Mouse (Mus musculus): ENCODE results near the gene Gmnn.

GRCm38 (mm10) chr13:24760351-24760870 is 1.3 kb downstream of the Gmnn start:
- no peak for TF ChIP-seq CHD1 (IDR thresholded peaks at IDR 0.05; ENCODE audit: low read depth, low read length)
- TF ChIP-seq KAT2A (conservative IDR thresholded peaks at IDR 0.05; ENCODE audit: low read depth, low read length) = no peak
- TF ChIP-seq TAL1 (IDR thresholded peaks at IDR 0.05; ENCODE audit: low read length) = no peak
- TF ChIP-seq SMC3 (IDR thresholded peaks at IDR 0.05; ENCODE audit: low read depth, low read length) = no peak
- TF ChIP-seq CTCF (IDR thresholded peaks at IDR 0.05 in 2 of 3, conservative IDR thresholded peaks at IDR 0.05 in 1 of 3; ENCODE audit: control insufficient read depth in 1 of 3, insufficient read depth in 1 of 3, low read depth in 2 of 3, low read length in 3 of 3, poor library complexity in 1 of 3, severe bottlenecking in 1 of 3) = no peak
- no peak for TF ChIP-seq POLR2A (IDR thresholded peaks at IDR 0.05; ENCODE audit: control insufficient read depth in 1 of 2, insufficient read depth in 1 of 2, low read depth in 1 of 2, low read length in 2 of 2, poor library complexity in 1 of 2)
- TF ChIP-seq ELF1 (IDR thresholded peaks at IDR 0.05; ENCODE audit: low read depth, low read length) = no peak
- no peak for TF ChIP-seq MAZ (IDR thresholded peaks at IDR 0.05; ENCODE audit: low read depth, low read length)
- TF ChIP-seq TBP (IDR thresholded peaks at IDR 0.05; ENCODE audit: low read depth, low read length) = no peak
- no peak for TF ChIP-seq POLR2AphosphoS2 (IDR thresholded peaks at IDR 0.05; ENCODE audit: low read length)
